Mouse (Mus musculus) stomach, embryonic 15.5 days (tissue): ENCODE results near the gene Rnls. TPM values are rescaled to one million over a fixed set of nuclear protein-coding genes. Genes with fewer than 3 reads are reported as not detected.

ENCODE experiments used
- ATAC-seq: fragments of 200-750 bp; cut with Nextera tagmentation; 2 replicates; pipeline ENCODE4 v1.8.0; 2017; ENCODE audit warnings: low read depth, moderate number of reproducible peaks, moderate TSS enrichment; ENCODE audit not compliant: insufficient read depth, low FRiP score
- H3K27ac ChIP-seq: fragments of 300-500 bp; sonication (generic); 2 replicates; pipeline ENCODE4 v1.5.1; 2015; ENCODE audit warnings: mild to moderate bottlenecking, inconsistent platforms
- H3K27me3 ChIP-seq: fragments of 300-500 bp; sonication (generic); replicated peaks from 2 replicates; pipeline ENCODE4 v1.6.1; 2015; ENCODE audit warnings: inconsistent platforms
- H3K36me3 ChIP-seq: fragments of 300-500 bp; sonication (generic); 2 replicates; pipeline ENCODE4 v1.6.1; 2015; ENCODE audit warnings: inconsistent platforms
- H3K4me1 ChIP-seq: fragments of 300-500 bp; sonication (generic); 2 replicates; pipeline ENCODE4 v1.6.1; 2015; ENCODE audit warnings: inconsistent platforms
- H3K4me2 ChIP-seq: fragments of 300-500 bp; sonication (generic); 2 replicates; pipeline ENCODE4 v1.6.1; 2015; ENCODE audit warnings: mild to moderate bottlenecking, inconsistent platforms
- H3K4me3 ChIP-seq: fragments of 300-500 bp; sonication (generic); replicated peaks from 2 replicates; pipeline ENCODE4 v1.5.1; 2015; ENCODE audit warnings: inconsistent platforms
- H3K9ac ChIP-seq: fragments of 300-500 bp; sonication (generic); 2 replicates; pipeline ENCODE4 v1.6.1; 2015; ENCODE audit warnings: inconsistent platforms
- H3K9me3 ChIP-seq: fragments of 300-500 bp; sonication (generic); 2 replicates; pipeline ENCODE4 v1.6.1; 2016; ENCODE audit warnings: inconsistent platforms
- WGBS: fragments of 180-500 bp; shearing (Covaris S2); methylation state at CpG from one replicate; pipeline ENCODE4 v1.1.7; 2015; 5-methylcytosine and 5-hydroxymethylcytosine counted together
- polyA plus RNA-seq: library from polyadenylated mRNA; unstranded; fragments of >200 nt; fragmentation: Nextera tagmentation; extraction: Ambion mirVana; gene quantifications from 2 replicates; pipeline ENCODE4 v1.2.1, GENCODE M21; 2015

Rnls gene
- polyA plus RNA-seq, 1 experiment from 2014 or later = 7.4 TPM

DNA sequence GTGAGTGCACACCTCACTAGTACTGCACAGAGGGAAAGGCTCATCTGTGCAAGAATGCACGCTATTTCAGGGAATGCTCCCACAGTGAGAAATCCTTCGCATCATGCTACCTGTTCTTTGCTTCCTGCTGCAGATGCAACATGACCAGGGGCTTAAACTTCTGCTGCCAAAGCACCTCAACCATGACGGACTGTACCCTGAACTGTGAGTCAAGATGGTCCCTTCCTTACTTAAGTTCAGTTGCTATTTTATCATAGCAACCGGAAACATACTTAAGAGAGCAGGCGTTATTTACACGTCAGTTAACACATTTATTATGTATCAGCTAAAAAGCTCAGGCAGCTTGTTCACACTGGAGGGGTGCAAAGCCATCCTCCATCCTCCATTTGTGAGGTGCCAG, 222.2 kb downstream of the Rnls start:
- Histone ChIP-seq H3K27me3 (no peaks in the 10 kb centered on the region), H3K4me1 (0 out of 2 replicates have a peak, but pooled peaks cover 8% of the 10 kb centered on the region)
- no peak for ATAC-seq

DNA sequence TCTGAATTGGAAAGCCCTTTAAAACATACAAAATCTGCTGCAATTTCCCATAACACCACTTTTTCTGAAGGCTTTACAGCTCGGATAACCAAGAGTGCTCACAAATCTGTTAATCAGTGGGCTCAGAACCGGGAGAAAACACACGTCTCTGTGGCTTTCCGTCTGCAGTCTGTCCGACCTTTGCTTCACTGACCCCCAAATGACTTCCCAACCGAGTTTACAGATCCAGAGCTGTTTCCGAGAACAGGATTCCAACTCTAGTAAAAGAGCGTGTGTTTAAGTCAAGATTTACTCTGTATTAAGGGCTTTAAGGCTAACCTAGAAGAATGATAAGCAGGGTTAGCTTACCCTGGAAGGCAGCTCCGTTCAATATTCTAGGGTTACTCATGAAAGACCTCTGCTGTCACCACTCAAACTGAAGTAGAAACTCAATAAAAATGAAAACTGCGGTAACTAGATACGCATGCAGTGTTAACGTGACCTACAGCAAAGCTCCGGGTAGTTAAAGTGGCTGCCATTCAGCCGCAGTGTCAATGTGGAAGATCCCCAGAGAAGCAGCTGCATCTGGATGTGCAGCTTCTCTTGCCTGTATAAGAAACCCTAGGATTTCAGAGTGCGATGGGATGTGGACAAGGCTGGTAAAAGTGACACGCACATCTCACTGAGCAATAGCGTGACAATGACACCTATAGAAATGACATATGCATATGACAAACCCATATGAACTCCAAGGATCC, 224.4 kb downstream of the Rnls start:
- ATAC-seq = peak; percentile 31; the same call in 1 of the 2 replicates
- WGBS = 30% methylated on average over 17 of the region's 17 CpGs
- Histone ChIP-seq H3K36me3 (no peaks in the 10 kb centered on the region), H3K4me3 (no peak overlapping the region), H3K27me3 (no peaks in the 10 kb centered on the region), H3K9ac (no peak overlapping the region), H3K27ac (peak overlapping the region; percentile 33; the same call in 1 of the 2 replicates), H3K9me3 (no peaks in the 10 kb centered on the region), H3K4me1 (0 out of 2 replicates have a peak, but pooled peaks cover 8% of the 10 kb centered on the region), H3K4me2 (peak overlapping the region; percentile 29; the same call in 1 of the 2 replicates)

More for the DNA sequence above, 222.2 kb downstream of the Rnls start:
- Histone ChIP-seq H3K9ac (no peak overlapping the region), H3K4me2 (no peak overlapping the region), H3K9me3 (no peaks in the 10 kb centered on the region), H3K4me3 (no peak overlapping the region), H3K36me3 (no peaks in the 10 kb centered on the region), H3K27ac (no peak overlapping the region)
- 79% methylated on average over 6 of the region's 6 CpGs for WGBS

DNA sequence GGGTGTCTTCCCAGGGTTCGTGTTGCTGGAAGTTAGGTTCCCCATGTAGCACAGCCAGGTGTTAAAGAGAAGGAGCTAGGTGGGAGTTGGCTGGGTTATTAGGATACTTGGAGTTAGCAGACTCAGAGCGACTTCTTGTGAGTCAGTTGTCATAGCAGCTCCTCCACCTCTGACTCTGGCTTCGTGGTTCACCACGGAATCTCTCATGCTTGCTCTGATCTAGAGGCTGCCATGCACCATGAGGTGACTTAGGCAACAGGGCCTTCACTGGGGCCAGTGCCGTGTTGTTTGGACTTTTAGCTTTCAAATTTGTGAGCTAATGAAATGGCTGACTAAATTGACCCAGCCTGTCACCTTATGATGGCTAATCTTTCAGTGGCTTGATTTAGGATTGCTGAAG, 227.3 kb downstream of the Rnls start:
- Histone ChIP-seq H3K9ac (no peak overlapping the region), H3K36me3 (no peaks in the 10 kb centered on the region), H3K9me3 (no peaks in the 10 kb centered on the region), H3K27ac (no peak overlapping the region), H3K4me1 (0 out of 2 replicates have a peak, but pooled peaks cover 8% of the 10 kb centered on the region), H3K4me2 (no peak overlapping the region), H3K27me3 (no peaks in the 10 kb centered on the region), H3K4me3 (no peak overlapping the region)
- 77% methylated on average over 5 of the region's 5 CpGs for WGBS
- no peak for ATAC-seq

DNA sequence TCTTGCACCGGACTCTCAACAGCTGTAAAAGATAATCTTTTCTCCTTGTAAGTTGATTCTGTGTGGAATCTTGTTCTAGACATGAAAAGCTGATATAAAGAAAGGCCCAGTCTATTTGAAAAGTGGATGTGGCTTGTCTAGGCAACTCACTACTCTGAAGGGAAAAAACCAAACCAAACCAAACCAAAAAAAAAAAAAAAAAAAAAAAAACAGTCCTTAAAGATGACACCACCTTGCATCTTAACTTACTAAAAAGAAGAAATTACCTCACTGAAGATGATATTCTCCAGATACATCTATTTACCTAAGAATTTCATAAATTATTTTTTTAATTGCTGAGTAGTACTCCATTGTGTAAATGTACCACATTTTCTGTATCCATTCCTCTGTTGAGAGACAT, 230.2 kb downstream of the Rnls start:
- ATAC-seq = no peak
- 53% methylated on average over 1 of the region's 1 CpGs for WGBS
- no peaks in the 10 kb centered on the region for H3K36me3 ChIP-seq
- H3K9me3 ChIP-seq = no peaks in the 10 kb centered on the region
- H3K9ac ChIP-seq = no peak overlapping the region
- H3K4me1 ChIP-seq = no peaks in the 10 kb centered on the region
- no peak overlapping the region for H3K4me2 ChIP-seq
- no peaks in the 10 kb centered on the region for H3K27me3 ChIP-seq
- H3K27ac ChIP-seq = no peak overlapping the region
- no peak overlapping the region for H3K4me3 ChIP-seq

DNA sequence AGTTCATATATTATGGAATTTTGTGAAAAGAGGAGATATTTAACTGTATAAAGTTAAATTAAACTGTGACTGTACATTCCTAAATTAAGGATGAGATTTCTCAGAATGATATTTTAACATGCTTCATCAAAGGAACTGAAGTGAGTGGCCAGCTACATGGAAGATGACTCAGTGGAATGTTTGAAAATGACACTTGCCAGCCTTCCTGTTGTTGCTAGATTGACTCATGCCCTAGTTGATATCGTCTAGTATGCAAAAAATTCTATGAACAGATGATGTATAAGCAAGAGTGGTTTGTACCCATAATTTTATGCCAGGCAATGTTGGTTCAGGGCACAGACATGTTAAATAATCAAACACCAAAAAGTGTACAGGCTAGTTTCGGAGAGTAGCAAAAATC, 232.2 kb downstream of the Rnls start:
- ATAC-seq = no peak
- H3K4me2 ChIP-seq = no peak overlapping the region
- WGBS = 83% methylated on average over 2 of the region's 2 CpGs
- H3K27me3 ChIP-seq = no peaks in the 10 kb centered on the region
- no peaks in the 10 kb centered on the region for H3K9me3 ChIP-seq
- H3K4me1 ChIP-seq = no peaks in the 10 kb centered on the region
- no peak overlapping the region for H3K27ac ChIP-seq
- no peak overlapping the region for H3K9ac ChIP-seq
- H3K36me3 ChIP-seq = no peaks in the 10 kb centered on the region
- H3K4me3 ChIP-seq = no peak overlapping the region

DNA sequence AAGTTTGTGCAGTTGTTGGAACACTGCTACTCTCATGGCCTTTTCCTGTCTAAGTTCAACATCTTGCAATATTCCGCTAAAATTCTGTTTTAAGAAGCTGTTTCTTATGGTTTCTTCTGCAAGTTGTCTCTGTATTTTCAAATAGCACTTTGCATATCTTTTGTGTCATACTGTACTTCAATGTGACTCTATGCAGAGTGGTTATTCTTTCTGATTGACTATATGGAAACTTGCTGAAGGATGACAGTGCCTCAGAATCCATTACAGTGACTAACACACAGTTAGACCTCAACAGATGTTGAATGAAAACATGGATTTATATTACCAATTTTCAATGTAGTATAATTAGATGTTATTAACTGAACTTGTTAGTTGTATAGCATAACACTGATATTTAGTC, 232.9 kb downstream of the Rnls start:
- no peak for ATAC-seq

DNA sequence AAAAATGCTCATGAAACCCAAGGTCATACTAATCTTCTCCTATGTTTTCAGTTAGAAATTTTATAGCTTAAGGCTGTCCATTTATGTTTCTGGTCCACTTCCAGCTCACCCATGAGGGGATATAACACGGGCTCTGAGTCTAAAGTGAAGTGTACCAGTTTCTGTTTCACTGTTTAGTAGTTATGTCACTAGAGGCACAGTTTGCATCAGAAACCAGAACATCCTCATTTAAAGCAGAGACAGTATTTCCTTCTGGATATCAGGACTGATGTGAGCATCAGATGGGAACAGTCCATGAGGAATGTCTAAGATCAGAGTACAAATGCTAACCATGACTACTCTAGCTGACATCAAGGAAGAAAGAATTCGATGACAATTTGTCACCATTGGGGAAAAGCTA, 233.9 kb downstream of the Rnls start:
- ATAC-seq = no peak
- no peaks in the 10 kb centered on the region for H3K9me3 ChIP-seq
- no peaks in the 10 kb centered on the region for H3K4me1 ChIP-seq
- H3K4me3 ChIP-seq = no peak overlapping the region
- H3K4me2 ChIP-seq = no peak overlapping the region
- no peak overlapping the region for H3K9ac ChIP-seq
- 72% methylated on average over 2 of the region's 2 CpGs for whole genome bisulfite sequencing
- H3K36me3 ChIP-seq = no peaks in the 10 kb centered on the region
- no peaks in the 10 kb centered on the region for H3K27me3 ChIP-seq
- H3K27ac ChIP-seq = no peak overlapping the region

More for the DNA sequence above, 232.9 kb downstream of the Rnls start:
- Histone ChIP-seq H3K4me1 (no peaks in the 10 kb centered on the region), H3K4me2 (no peak overlapping the region), H3K36me3 (no peaks in the 10 kb centered on the region), H3K9me3 (no peaks in the 10 kb centered on the region), H3K4me3 (no peak overlapping the region), H3K9ac (no peak overlapping the region), H3K27ac (no peak overlapping the region), H3K27me3 (no peaks in the 10 kb centered on the region)
- WGBS = 88% methylated on average over 1 of the region's 1 CpGs

DNA sequence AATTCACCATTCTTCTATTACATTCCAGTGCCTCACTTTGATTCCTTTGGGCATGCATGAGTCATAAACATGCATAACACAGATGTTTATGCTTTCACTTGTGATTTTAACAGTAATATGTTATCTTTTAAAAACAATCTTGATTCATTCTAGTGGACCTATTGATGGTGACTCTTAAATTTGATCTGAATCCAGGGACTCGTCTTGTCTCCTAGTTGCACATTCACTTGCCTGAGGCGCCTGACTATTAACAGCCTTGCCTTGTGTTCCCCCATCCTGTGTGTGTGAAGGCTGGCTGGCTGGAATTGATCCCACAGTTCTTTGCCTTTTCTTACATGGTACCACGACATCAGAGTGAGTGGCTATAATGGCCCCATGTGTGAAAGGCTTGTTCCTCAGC, 243.7 kb downstream of the Rnls start:
- ATAC-seq = no peak
- 80% methylated on average over 3 of the region's 3 CpGs for WGBS
- H3K4me1 ChIP-seq = no peaks in the 10 kb centered on the region
- H3K36me3 ChIP-seq = no peaks in the 10 kb centered on the region
- no peak overlapping the region for H3K27ac ChIP-seq
- H3K4me2 ChIP-seq = no peak overlapping the region
- H3K9me3 ChIP-seq = no peaks in the 10 kb centered on the region
- no peaks in the 10 kb centered on the region for H3K27me3 ChIP-seq
- no peak overlapping the region for H3K4me3 ChIP-seq
- H3K9ac ChIP-seq = no peak overlapping the region

DNA sequence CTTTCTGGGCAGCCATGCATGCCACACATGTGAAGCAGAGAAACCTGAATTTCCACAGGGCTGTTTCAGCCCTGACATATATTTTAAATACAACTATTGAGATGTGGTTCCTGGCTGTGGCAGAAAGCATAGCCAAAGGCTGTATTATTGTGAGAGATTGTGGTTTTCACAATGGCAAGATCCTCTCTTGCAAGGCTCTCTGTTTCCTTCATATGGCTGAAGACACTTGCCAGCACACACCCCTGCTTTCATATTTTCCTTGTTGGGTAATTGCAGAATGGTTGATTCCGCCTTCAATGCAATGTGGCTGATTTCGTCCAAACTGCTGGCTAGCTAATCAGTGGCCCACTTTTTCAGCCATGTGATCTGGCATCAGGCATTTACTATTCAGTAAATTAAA, 248.9 kb downstream of the Rnls start:
- H3K9ac ChIP-seq = no peak overlapping the region
- no peak for ATAC-seq
- no peak overlapping the region for H3K4me3 ChIP-seq
- H3K27ac ChIP-seq = no peak overlapping the region
- WGBS = 73% methylated on average over 2 of the region's 2 CpGs
- H3K4me1 ChIP-seq = no peaks in the 10 kb centered on the region
- H3K4me2 ChIP-seq = no peak overlapping the region
- no peaks in the 10 kb centered on the region for H3K36me3 ChIP-seq
- H3K27me3 ChIP-seq = no peaks in the 10 kb centered on the region
- no peaks in the 10 kb centered on the region for H3K9me3 ChIP-seq

DNA sequence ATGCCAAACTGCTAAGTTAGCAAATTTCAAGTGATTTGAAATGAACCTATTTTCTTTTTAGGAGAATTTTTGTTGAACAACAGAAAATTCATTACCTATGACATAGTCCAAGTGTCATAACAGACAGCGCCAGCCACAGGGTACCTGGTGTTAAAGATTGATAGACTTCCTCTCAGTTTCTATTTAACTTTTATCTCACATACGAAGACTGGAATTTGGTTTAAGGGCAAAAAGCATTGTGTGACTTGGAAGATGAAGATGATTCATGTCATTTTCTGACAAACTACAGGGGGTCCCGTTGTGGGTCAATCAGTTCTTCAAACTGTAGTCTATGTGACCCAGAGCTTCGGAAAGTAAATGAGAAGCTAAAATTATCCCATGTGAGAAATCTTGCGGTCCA, 254.8 kb downstream of the Rnls start:
- H3K4me2 ChIP-seq = no peak overlapping the region
- H3K9me3 ChIP-seq = no peaks in the 10 kb centered on the region
- no peak for ATAC-seq
- no peak overlapping the region for H3K9ac ChIP-seq
- no peaks in the 10 kb centered on the region for H3K4me1 ChIP-seq
- H3K36me3 ChIP-seq = no peaks in the 10 kb centered on the region
- no peak overlapping the region for H3K27ac ChIP-seq
- WGBS = 72% methylated on average over 5 of the region's 5 CpGs
- H3K4me3 ChIP-seq = no peak overlapping the region
- no peaks in the 10 kb centered on the region for H3K27me3 ChIP-seq

DNA sequence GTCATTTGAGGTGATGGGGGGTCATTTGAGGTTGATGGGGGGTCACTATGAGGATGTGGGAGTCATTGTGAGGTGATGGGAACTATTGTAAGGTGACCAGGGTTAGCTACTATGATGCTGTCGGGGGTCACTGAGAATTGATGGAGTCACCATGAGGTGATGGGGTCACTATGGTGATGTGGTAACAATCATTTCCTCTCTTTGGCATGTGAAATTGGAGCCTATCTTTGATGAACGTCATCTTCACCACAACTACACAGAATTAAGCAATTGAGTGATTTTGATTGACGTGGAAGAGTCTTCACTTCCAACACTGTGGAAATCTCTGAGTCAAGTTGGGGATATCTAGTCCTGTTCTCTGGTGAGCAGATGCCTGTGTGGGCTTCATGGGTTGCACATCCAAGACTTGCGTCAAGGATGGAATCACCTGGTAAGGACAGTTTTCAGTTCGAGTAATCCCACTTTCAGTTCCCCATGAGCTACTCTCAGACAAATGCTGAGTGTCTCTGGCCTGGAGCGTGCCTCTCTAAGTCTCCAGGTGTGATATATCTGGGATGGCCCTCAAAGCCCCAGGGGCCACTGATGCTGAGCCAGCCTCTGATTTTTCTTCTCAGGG, 269.4 kb downstream of the Rnls start:
- no peaks in the 10 kb centered on the region for H3K36me3 ChIP-seq
- WGBS = 86% methylated on average over 6 of the region's 6 CpGs
- no peak overlapping the region for H3K9ac ChIP-seq
- H3K4me2 ChIP-seq = no peak overlapping the region
- no peak overlapping the region for H3K4me3 ChIP-seq
- no peak overlapping the region for H3K27ac ChIP-seq
- no peaks in the 10 kb centered on the region for H3K4me1 ChIP-seq
- no peaks in the 10 kb centered on the region for H3K9me3 ChIP-seq
- H3K27me3 ChIP-seq = no peaks in the 10 kb centered on the region
- no peak for ATAC-seq

DNA sequence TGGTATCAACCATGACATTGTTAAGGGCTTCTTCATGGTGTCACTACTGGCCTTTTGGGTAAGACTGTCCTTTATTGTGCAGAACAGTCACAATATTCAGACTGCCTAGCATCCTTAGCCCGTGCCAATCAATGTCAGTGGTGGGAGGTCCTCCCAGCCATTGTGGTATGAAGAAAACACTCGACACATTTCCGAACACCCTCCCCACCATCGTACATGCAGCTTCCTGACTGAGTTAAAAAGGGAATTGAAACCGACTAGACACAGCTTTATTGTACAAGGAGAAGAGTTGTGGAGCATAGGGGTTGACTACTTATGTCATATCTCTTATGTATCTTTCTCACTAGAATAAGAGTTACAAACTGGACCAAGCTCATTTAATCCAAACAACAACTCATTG, 272.1 kb downstream of the Rnls start:
- Histone ChIP-seq H3K4me3 (no peak overlapping the region), H3K27ac (no peak overlapping the region), H3K27me3 (no peaks in the 10 kb centered on the region), H3K4me2 (no peak overlapping the region), H3K9ac (no peak overlapping the region), H3K4me1 (no peaks in the 10 kb centered on the region), H3K36me3 (no peaks in the 10 kb centered on the region), H3K9me3 (no peaks in the 10 kb centered on the region)
- 77% methylated on average over 5 of the region's 5 CpGs for WGBS
- ATAC-seq = no peak
